Mouse (Mus musculus) cortical plate, adult 2 months (tissue): ENCODE measurements around the gene Adcy1. TPM values are rescaled to one million over a fixed set of nuclear protein-coding genes. Genes with fewer than 3 reads are reported as not detected.
A peak's percentile ranks its signal among the peaks of the same experiment; 100 is the strongest.
"Not testable (repeated sequence)": the region's sequence is repeated elsewhere in the genome, so short reads cannot be mapped to it uniquely, and the experiment has no call there.

Experiments used
- H3K27ac ChIP-seq: fragments of 200-500 bp; 2 replicates; pipeline ENCODE4 v1.5.1; 2012; ENCODE audit warnings: low read length, control low read depth, inconsistent platforms; ENCODE audit not compliant: insufficient read depth
- H3K4me1 ChIP-seq: fragments of 200-500 bp; 2 replicates; pipeline ENCODE4 v1.6.1; 2011; ENCODE audit warnings: low read length; ENCODE audit not compliant: control insufficient read depth, insufficient read depth
- H3K4me3 ChIP-seq: fragments of 200-500 bp; 2 replicates; pipeline ENCODE4 v1.5.1; 2011; ENCODE audit warnings: mild to moderate bottlenecking, low read length, control low read depth; ENCODE audit not compliant: insufficient read depth
- CTCF ChIP-seq: fragments of 200-500 bp; IDR thresholded peaks from 2 replicates; pipeline ENCODE4 v1.5.1; 2011; ENCODE audit warnings: mild to moderate bottlenecking, control low read depth, low read length; ENCODE audit not compliant: insufficient read depth; ENCODE audit errors: extremely low read depth
- POLR2A ChIP-seq: fragments of 200-500 bp; IDR thresholded peaks from 2 replicates; pipeline ENCODE4 v1.6.1; 2011; ENCODE audit warnings: mild to moderate bottlenecking, low read length, control low read depth; ENCODE audit not compliant: insufficient read depth; ENCODE audit errors: extremely low read depth
- polyA plus RNA-seq: library from polyadenylated mRNA; depleted of rRNA; stranded (reverse); fragments of >200 nt; gene quantifications from 2 replicates; pipeline ENCODE4 v1.2.3, GENCODE M21; 2012; rRNA removed

Adcy1 gene
- polyA plus RNA-seq, 1 experiment: 181 TPM

DNA sequence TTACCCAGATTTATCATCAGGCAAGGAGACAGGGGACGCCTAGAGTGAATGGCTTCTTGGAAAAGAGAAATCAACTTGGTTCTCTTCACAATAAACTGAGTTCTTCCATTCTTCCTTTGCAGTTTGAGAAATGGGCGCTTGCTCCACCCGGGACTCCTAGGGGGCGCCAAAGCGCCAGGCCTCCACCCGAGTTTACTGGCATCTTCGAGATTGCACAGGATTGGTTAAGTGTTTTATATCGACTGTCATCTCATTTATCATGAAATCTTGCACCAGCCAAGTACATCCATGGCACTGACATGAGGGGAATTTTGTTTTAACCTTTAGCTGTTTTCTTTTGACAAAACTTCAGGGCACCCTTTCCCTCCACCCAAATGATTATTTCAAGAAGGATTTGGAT lies 152.4 kb downstream of the Adcy1 start:
- TF ChIP-seq CTCF (peak; percentile 61), POLR2A (no peak)
- H3K4me1 ChIP-seq: no peaks in the 10 kb centered on the region; the same call in 1 of the 2 replicates
- no peak overlapping the region for H3K4me3 ChIP-seq
- H3K27ac ChIP-seq: no peak overlapping the region

GRCm38 (mm10) chr11:7221826-7222225 lies 158.5 kb downstream of the Adcy1 start:
- not testable (repeated sequence) for H3K27ac ChIP-seq, H3K4me3 ChIP-seq, H3K4me1 ChIP-seq

DNA sequence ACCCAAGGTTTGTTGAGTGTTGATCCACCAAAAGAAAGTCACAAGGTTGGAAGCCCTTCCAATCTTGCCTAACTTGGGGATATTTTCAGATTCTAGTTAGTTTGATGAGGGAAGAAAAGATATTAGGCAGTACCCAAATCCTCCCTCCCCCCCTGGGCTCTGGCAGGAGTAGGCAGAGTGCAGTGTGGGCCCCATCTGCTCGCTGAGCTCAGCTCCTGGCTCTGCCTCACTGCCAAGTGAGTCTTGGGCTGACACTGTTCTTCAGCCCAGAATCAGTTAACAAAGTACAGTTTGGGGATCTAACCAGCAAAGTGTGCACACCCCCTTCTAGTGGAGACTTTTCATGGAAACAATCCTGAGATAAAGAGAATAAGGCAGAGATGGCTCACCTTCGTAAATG lies 162.9 kb downstream of the Adcy1 start:
- Histone ChIP-seq H3K27ac (no peak overlapping the region), H3K4me1 (0 out of 2 replicates have a peak, but pooled peaks cover 2% of the 10 kb centered on the region), H3K4me3 (no peak overlapping the region)
- no peak for TF ChIP-seq CTCF
- no peak for TF ChIP-seq POLR2A

GRCm38 (mm10) chr11:7226810-7227550 lies 163.7 kb downstream of the Adcy1 start:
- Histone ChIP-seq H3K27ac (no peak overlapping the region), H3K4me3 (no peak overlapping the region), H3K4me1 (0 out of 2 replicates have a peak, but pooled peaks cover 2% of the 10 kb centered on the region)
- TF ChIP-seq CTCF (no peak), POLR2A (no peak)

DNA sequence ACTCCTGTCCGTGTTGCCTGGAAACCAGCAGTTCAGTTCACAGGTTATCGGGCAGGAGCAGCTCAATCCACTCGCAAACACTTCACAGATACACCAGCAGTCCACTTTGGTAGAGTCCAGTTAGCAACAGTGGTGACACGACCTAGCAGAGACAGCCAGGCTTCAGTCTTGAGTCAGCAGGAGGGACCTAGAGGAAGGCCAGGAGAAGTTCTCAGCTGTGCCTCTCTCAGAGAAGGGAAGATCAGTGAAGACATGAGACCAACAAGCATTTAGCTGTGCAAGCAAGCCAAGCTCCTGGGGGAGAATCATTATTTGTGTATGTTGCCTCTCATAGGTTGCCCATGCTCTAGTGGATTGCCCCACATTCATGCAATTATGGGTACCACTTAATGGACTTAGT lies 164.8 kb downstream of the Adcy1 start:
- Histone ChIP-seq H3K4me1 (0 out of 2 replicates have a peak, but pooled peaks cover 2% of the 10 kb centered on the region), H3K4me3 (no peak overlapping the region), H3K27ac (no peak overlapping the region)
- TF ChIP-seq CTCF: no peak
- TF ChIP-seq POLR2A: no peak

Other genes starting within 250 kb of the Adcy1 start
- gene Gm11983, start 225.8 kb upstream of the Adcy1 start, polyA plus RNA-seq: 0.08 TPM in 1 of 2 replicates, not detected in the other
- not detected in 2 replicates for gene Gm11985, start 125.1 kb downstream of the Adcy1 start, polyA plus RNA-seq
- 0.17 and 0.26 TPM in 2 replicates for gene Igfbp1, start 134.3 kb downstream of the Adcy1 start, polyA plus RNA-seq
- gene Igfbp3, start 150.4 kb downstream of the Adcy1 start, polyA plus RNA-seq: 9.7 and 11.1 TPM in 2 replicates